Mouse (Mus musculus) liver, embryonic 16.5 days (tissue): ENCODE measurements around the gene Wnt11. TPM values are rescaled to one million over a fixed set of nuclear protein-coding genes. Genes with fewer than 3 reads are reported as not detected.

Experiments used
- ATAC-seq: fragments of 200-750 bp; cut with Nextera tagmentation; 2 replicates; pipeline ENCODE4 v1.8.0; 2017; ENCODE audit warnings: low read depth, mild to moderate bottlenecking, moderate number of reproducible peaks, moderate library complexity
- H3K27ac ChIP-seq: fragments of 300-500 bp; sonication (generic); 2 replicates; pipeline ENCODE4 v1.5.1; 2014; ENCODE audit warnings: mild to moderate bottlenecking, low read length
- H3K27me3 ChIP-seq: fragments of 300-500 bp; sonication (generic); 2 replicates; pipeline ENCODE4 v1.6.1; 2014; ENCODE audit warnings: low read depth, low read length, mixed read lengths; ENCODE audit not compliant: control insufficient read depth, insufficient read depth
- H3K36me3 ChIP-seq: fragments of 300-500 bp; sonication (generic); 2 replicates; pipeline ENCODE4 v1.6.1; 2014; ENCODE audit warnings: mild to moderate bottlenecking; ENCODE audit not compliant: control insufficient read depth, insufficient read depth
- H3K4me1 ChIP-seq: fragments of 300-500 bp; sonication (generic); 2 replicates; pipeline ENCODE4 v1.6.1; 2014; ENCODE audit warnings: low read depth, low read length, mixed read lengths; ENCODE audit not compliant: control insufficient read depth
- H3K4me2 ChIP-seq: fragments of 300-500 bp; sonication (generic); 2 replicates; pipeline ENCODE4 v1.6.1; 2014; ENCODE audit warnings: low read depth, low read length, mixed read lengths
- H3K4me3 ChIP-seq: fragments of 300-500 bp; sonication (generic); 2 replicates; pipeline ENCODE4 v1.5.1; 2014; ENCODE audit warnings: low read depth, mild to moderate bottlenecking, low read length
- H3K9ac ChIP-seq: fragments of 300-500 bp; sonication (generic); 2 replicates; pipeline ENCODE4 v1.6.1; 2014; ENCODE audit warnings: low read depth, low read length
- H3K9me3 ChIP-seq: fragments of 300-500 bp; sonication (generic); replicated peaks from 2 replicates; pipeline ENCODE4 v1.6.1; 2016; ENCODE audit warnings: low read length; ENCODE audit not compliant: control insufficient read depth
- WGBS: fragments of 180-500 bp; shearing (Covaris S2); extraction: QIAGEN DNeasy Blood & Tissue Kit; methylation state at CpG from one replicate; pipeline ENCODE4 v1.1.7; 2014; ENCODE audit not compliant: insufficient replicate concordance; 5-methylcytosine and 5-hydroxymethylcytosine counted together
- polyA plus RNA-seq: library from polyadenylated mRNA; unstranded; fragments of >200 nt; fragmentation: Nextera tagmentation; extraction: Ambion mirVana; gene quantifications from 2 replicates; pipeline ENCODE4 v1.2.1, GENCODE M21; 2015

Wnt11 gene
- 0.20 and 0.25 TPM in 2 replicates for polyA plus RNA-seq

- H3K27ac ChIP-seq = no peak within 1 kb of the TSS
- no peaks in the 10 kb centered on the region for H3K36me3 ChIP-seq
- H3K4me1 ChIP-seq = no peaks in the 10 kb centered on the region; the same call in 1 of the 2 replicates
- H3K27me3 ChIP-seq = peaks cover 75% of the 10 kb centered on the region
- H3K4me2 ChIP-seq = peak within 1 kb of the TSS; percentile 65
- H3K9ac ChIP-seq = no peak within 1 kb of the TSS
- no peak for ATAC-seq
- under 1% methylated on average over 63 of the region's 66 CpGs for WGBS
- peak within 1 kb of the TSS; percentile 44 for H3K4me3 ChIP-seq
- no peaks in the 10 kb centered on the region for H3K9me3 ChIP-seq
Observed at GRCm38 (mm10) chr7:98834711-98835321, at the start of gene Wnt11. Gene Wnt11 (plus strand): TSS chr7:98835112.

GRCm38 (mm10) chr7:98786792-98787612, 47.9 kb upstream of the Wnt11 start:
- Histone ChIP-seq H3K27ac (no peak overlapping the region), H3K36me3 (no peaks in the 10 kb centered on the region), H3K27me3 (no peaks in the 10 kb centered on the region; the same call in 1 of the 2 replicates), H3K4me3 (no peak overlapping the region), H3K9ac (no peak overlapping the region), H3K9me3 (no peaks in the 10 kb centered on the region), H3K4me1 (peaks cover 3% of the 10 kb centered on the region), H3K4me2 (no peak overlapping the region)
- 11% methylated on average over 11 of the region's 11 CpGs for WGBS
- no peak for ATAC-seq

GRCm38 (mm10) chr7:98788721-98789120, 46.2 kb upstream of the Wnt11 start:
- Histone ChIP-seq H3K27me3 (no peaks in the 10 kb centered on the region; the same call in 1 of the 2 replicates), H3K9ac (no peak overlapping the region), H3K36me3 (no peaks in the 10 kb centered on the region), H3K4me2 (no peak overlapping the region), H3K4me1 (peaks cover 3% of the 10 kb centered on the region), H3K9me3 (no peaks in the 10 kb centered on the region), H3K27ac (no peak overlapping the region), H3K4me3 (no peak overlapping the region)
- WGBS = 51% methylated on average over 7 of the region's 7 CpGs
- no peak for ATAC-seq

- H3K9me3 ChIP-seq = no peaks in the 10 kb centered on the region
- WGBS = 59% methylated on average over 4 of the region's 4 CpGs
- no peak for ATAC-seq
Observed at GRCm38 (mm10) chr7:98789121-98789520, 45.8 kb upstream of the Wnt11 start.

GRCm38 (mm10) chr7:98791864-98792263, 43.0 kb upstream of the Wnt11 start:
- Histone ChIP-seq H3K4me2 (no peak overlapping the region), H3K36me3 (no peaks in the 10 kb centered on the region), H3K4me1 (no peaks in the 10 kb centered on the region), H3K27ac (no peak overlapping the region), H3K9me3 (no peaks in the 10 kb centered on the region), H3K27me3 (no peaks in the 10 kb centered on the region), H3K9ac (no peak overlapping the region), H3K4me3 (no peak overlapping the region)
- WGBS = 67% methylated on average over 5 of the region's 5 CpGs
- no peak for ATAC-seq

More at GRCm38 (mm10) chr7:98789121-98789520, 45.8 kb upstream of the Wnt11 start:
- Histone ChIP-seq H3K4me1 (peaks cover 2% of the 10 kb centered on the region; the same call in 1 of the 2 replicates), H3K36me3 (no peaks in the 10 kb centered on the region), H3K27ac (no peak overlapping the region), H3K27me3 (no peaks in the 10 kb centered on the region; the same call in 1 of the 2 replicates), H3K9ac (no peak overlapping the region), H3K4me2 (no peak overlapping the region), H3K4me3 (no peak overlapping the region)

GRCm38 (mm10) chr7:98793811-98794210, 41.1 kb upstream of the Wnt11 start:
- Histone ChIP-seq H3K27me3 (no peaks in the 10 kb centered on the region), H3K9me3 (no peaks in the 10 kb centered on the region), H3K27ac (no peak overlapping the region), H3K4me3 (no peak overlapping the region), H3K9ac (no peak overlapping the region), H3K4me1 (no peaks in the 10 kb centered on the region), H3K36me3 (no peaks in the 10 kb centered on the region), H3K4me2 (no peak overlapping the region)
- WGBS = 55% methylated on average over 5 of the region's 5 CpGs
- ATAC-seq = no peak

GRCm38 (mm10) chr7:98794444-98794843, 40.5 kb upstream of the Wnt11 start:
- Histone ChIP-seq H3K9ac (no peak overlapping the region), H3K27ac (no peak overlapping the region), H3K4me3 (no peak overlapping the region), H3K4me1 (no peaks in the 10 kb centered on the region), H3K27me3 (no peaks in the 10 kb centered on the region), H3K9me3 (no peaks in the 10 kb centered on the region), H3K4me2 (no peak overlapping the region), H3K36me3 (no peaks in the 10 kb centered on the region)
- no peak for ATAC-seq
- 40% methylated on average over 3 of the region's 3 CpGs for WGBS

GRCm38 (mm10) chr7:98795637-98796036, 39.3 kb upstream of the Wnt11 start:
- Histone ChIP-seq H3K4me1 (no peaks in the 10 kb centered on the region), H3K36me3 (no peaks in the 10 kb centered on the region), H3K4me3 (no peak overlapping the region), H3K27me3 (no peaks in the 10 kb centered on the region), H3K27ac (no peak overlapping the region), H3K4me2 (no peak overlapping the region), H3K9me3 (no peaks in the 10 kb centered on the region), H3K9ac (no peak overlapping the region)
- 69% methylated on average over 5 of the region's 5 CpGs for WGBS
- no peak for ATAC-seq
